Mouse (Mus musculus) liver, embryonic 12.5 days (tissue): ENCODE results near the gene Dennd2a. TPM values are rescaled to one million over a fixed set of nuclear protein-coding genes. Genes with fewer than 3 reads are reported as not detected.

Experiments used
- ATAC-seq: fragments of 200-750 bp; cut with Nextera tagmentation; 2 replicates; pipeline ENCODE4 v1.8.0; 2017; ENCODE audit warnings: moderate number of reproducible peaks, mild to moderate bottlenecking, moderate library complexity
- H3K27ac ChIP-seq: fragments of 300-500 bp; sonication (generic); 2 replicates; pipeline ENCODE4 v1.5.1; 2016; ENCODE audit warnings: mild to moderate bottlenecking
- H3K27me3 ChIP-seq: fragments of 300-500 bp; sonication (generic); replicated peaks from 2 replicates; pipeline ENCODE4 v1.6.1; 2016; ENCODE audit warnings: mild to moderate bottlenecking, moderate library complexity
- H3K36me3 ChIP-seq: fragments of 300-500 bp; sonication (generic); 2 replicates; pipeline ENCODE4 v1.6.1; 2016; ENCODE audit warnings: mild to moderate bottlenecking, moderate library complexity
- H3K4me1 ChIP-seq: fragments of 300-500 bp; sonication (generic); 2 replicates; pipeline ENCODE4 v1.6.1; 2016
- H3K4me2 ChIP-seq: fragments of 300-500 bp; sonication (generic); 2 replicates; pipeline ENCODE4 v1.6.1; 2016; ENCODE audit warnings: mild to moderate bottlenecking, moderate library complexity
- H3K4me3 ChIP-seq: fragments of 300-500 bp; sonication (generic); 2 replicates; pipeline ENCODE4 v1.5.1; 2016; ENCODE audit warnings: mild to moderate bottlenecking, moderate library complexity
- H3K9ac ChIP-seq: fragments of 300-500 bp; sonication (generic); 2 replicates; pipeline ENCODE4 v1.6.1; 2016; ENCODE audit warnings: mild to moderate bottlenecking, moderate library complexity
- H3K9me3 ChIP-seq: fragments of 300-500 bp; sonication (generic); replicated peaks from 2 replicates; pipeline ENCODE4 v1.6.1; 2016; ENCODE audit warnings: mild to moderate bottlenecking, moderate library complexity
- WGBS: fragments of 180-500 bp; shearing (Covaris S2); methylation state at CpG from one replicate; pipeline ENCODE4 v1.1.7; 2016; ENCODE audit not compliant: insufficient replicate concordance; 5-methylcytosine and 5-hydroxymethylcytosine counted together
- polyA plus RNA-seq: library from polyadenylated mRNA; unstranded; fragments of >200 nt; fragmentation: Nextera tagmentation; extraction: Ambion mirVana; gene quantifications from 2 replicates; pipeline ENCODE4 v1.2.1, GENCODE M21; 2016

Gene Dennd2a
- polyA plus RNA-seq, 1 experiment from 2014 or later: 5.0 TPM

DNA sequence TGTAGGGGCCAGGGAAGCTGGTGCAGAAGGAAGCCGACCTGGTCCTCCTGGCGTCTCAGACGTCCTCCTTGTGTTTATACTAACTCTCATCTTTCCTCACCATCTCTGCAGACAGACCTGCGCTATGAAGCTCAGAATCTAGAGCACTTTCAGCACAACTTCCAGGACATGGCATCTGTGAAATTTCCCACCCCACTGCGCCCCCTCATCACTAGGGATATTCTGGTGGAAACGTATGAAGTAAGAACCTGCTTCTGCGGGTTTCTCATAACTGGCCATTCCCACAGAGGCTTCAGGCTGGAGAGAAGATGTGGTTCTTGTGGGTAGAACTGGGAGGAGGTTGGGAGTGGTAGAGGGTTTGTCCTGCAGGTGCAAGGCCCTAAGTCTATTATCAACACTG lies 21.9 kb upstream of the Dennd2a start:
- Histone ChIP-seq H3K9ac (no peak overlapping the region), H3K4me2 (no peak overlapping the region), H3K9me3 (no peaks in the 10 kb centered on the region), H3K27ac (no peak overlapping the region), H3K4me3 (no peak overlapping the region), H3K27me3 (no peaks in the 10 kb centered on the region), H3K36me3 (peaks cover 43% of the 10 kb centered on the region), H3K4me1 (peaks cover 32% of the 10 kb centered on the region)
- ATAC-seq: no peak
- WGBS: 81% methylated on average over 7 of the region's 7 CpGs

DNA sequence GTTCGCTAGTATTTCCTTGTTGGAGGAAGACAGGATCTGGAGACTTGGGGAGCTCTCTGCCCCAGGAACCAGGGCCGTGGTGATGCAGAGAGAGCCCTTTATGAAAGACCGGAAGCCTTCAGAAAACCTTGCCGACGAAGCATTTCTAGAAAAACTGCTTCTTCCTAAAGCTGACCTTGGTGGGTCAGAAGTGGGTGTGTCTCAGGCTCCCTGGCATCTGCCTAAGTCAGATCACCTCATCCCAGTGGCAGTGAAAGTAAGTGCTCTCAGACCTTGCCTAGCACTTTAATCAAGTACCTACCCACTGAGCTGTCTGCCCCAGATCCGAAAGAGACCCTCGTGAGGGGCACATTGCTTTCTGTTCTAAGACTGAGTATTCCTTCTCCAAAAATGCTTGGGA lies 17.3 kb upstream of the Dennd2a start:
- peak overlapping the region; percentile 79; the same call in 1 of the 2 replicates for H3K9ac ChIP-seq
- H3K27ac ChIP-seq: peak overlapping the region; percentile 93; the same call in 1 of the 2 replicates
- no peak for ATAC-seq

DNA sequence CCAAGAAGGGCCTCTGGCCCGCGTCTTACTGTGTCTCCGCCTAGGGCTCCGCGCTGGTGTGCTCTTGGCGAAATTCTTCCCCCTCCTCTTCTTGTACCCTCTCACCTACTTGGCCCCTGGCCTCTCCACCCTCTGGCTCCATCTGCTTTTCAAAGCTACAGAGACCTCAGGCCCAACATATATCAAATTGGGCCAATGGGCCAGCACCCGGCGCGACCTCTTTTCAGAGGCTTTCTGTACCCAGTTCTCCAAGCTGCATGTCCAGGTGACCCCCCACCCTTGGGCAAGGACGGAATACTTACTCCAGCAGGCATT lies 16.8 kb upstream of the Dennd2a start:
- ATAC-seq: no peak; the same call in 1 of the 2 replicates
- H3K9ac ChIP-seq: peak overlapping the region; percentile 79
- H3K4me2 ChIP-seq: peak overlapping the region; percentile 93
- H3K4me1 ChIP-seq: peaks cover 22% of the 10 kb centered on the region
- H3K4me3 ChIP-seq: peak overlapping the region; percentile 82
- H3K36me3 ChIP-seq: peaks cover 18% of the 10 kb centered on the region
- WGBS: 37% methylated on average over 10 of the region's 10 CpGs
- H3K27ac ChIP-seq: peak overlapping the region; percentile 93
- H3K9me3 ChIP-seq: no peaks in the 10 kb centered on the region
- H3K27me3 ChIP-seq: 0 out of 2 replicates have a peak, but pooled peaks cover 4% of the 10 kb centered on the region

More for the DNA sequence above, 17.3 kb upstream of the Dennd2a start:
- H3K4me1 ChIP-seq: peaks cover 23% of the 10 kb centered on the region
- peak overlapping the region; percentile 93 for H3K4me2 ChIP-seq
- peaks cover 20% of the 10 kb centered on the region for H3K36me3 ChIP-seq
- 0 out of 2 replicates have a peak, but pooled peaks cover 4% of the 10 kb centered on the region for H3K27me3 ChIP-seq
- no peaks in the 10 kb centered on the region for H3K9me3 ChIP-seq
- H3K4me3 ChIP-seq: peak overlapping the region; percentile 82
- WGBS: 67% methylated on average over 7 of the region's 7 CpGs

GRCm38 (mm10) chr6:39573791-39574554 lies 16.3 kb upstream of the Dennd2a start, which contains the start of gene Adck2:
Gene Adck2 (plus strand): TSS chr6:39573873.
- H3K27ac ChIP-seq: peak within 1 kb of the TSS; percentile 93
- peaks cover 22% of the 10 kb centered on the region for H3K4me1 ChIP-seq
- peak; percentile 96 for ATAC-seq
- 0 out of 2 replicates have a peak, but pooled peaks cover 4% of the 10 kb centered on the region for H3K27me3 ChIP-seq
- H3K4me3 ChIP-seq: peak within 1 kb of the TSS; percentile 82
- H3K9ac ChIP-seq: peak within 1 kb of the TSS; percentile 79
- no peaks in the 10 kb centered on the region for H3K9me3 ChIP-seq
- peaks cover 13% of the 10 kb centered on the region for H3K36me3 ChIP-seq
- H3K4me2 ChIP-seq: peak within 1 kb of the TSS; percentile 93
- 2% methylated on average over 49 of the region's 49 CpGs for WGBS

DNA sequence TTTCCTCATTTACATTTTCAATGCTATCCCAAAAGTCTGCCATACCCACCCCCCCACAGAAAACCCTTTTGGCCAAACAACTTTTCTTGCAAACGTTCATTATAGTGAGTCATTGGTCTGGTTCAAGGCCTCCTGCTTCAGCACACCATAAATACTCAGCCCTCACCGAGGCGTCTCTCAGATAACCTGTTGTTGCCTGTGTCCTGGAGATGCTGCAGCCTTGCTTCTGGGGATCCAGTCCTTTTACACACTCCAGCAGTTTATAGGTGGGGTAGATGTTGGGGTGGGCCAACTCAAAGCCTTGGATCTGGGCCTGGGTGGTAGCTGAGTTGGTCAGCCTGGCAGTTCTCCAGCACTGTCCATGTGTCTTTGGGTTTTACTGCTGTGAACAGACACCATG lies 12.8 kb upstream of the Dennd2a start:
- H3K9me3 ChIP-seq: no peaks in the 10 kb centered on the region
- WGBS: 59% methylated on average over 3 of the region's 3 CpGs
- no peak overlapping the region for H3K9ac ChIP-seq
- 0 out of 2 replicates have a peak, but pooled peaks cover 12% of the 10 kb centered on the region for H3K27me3 ChIP-seq
- H3K4me2 ChIP-seq: no peak overlapping the region
- H3K27ac ChIP-seq: no peak overlapping the region
- H3K4me3 ChIP-seq: no peak overlapping the region
- H3K36me3 ChIP-seq: no peaks in the 10 kb centered on the region
- ATAC-seq: no peak
- peaks cover 22% of the 10 kb centered on the region for H3K4me1 ChIP-seq

DNA sequence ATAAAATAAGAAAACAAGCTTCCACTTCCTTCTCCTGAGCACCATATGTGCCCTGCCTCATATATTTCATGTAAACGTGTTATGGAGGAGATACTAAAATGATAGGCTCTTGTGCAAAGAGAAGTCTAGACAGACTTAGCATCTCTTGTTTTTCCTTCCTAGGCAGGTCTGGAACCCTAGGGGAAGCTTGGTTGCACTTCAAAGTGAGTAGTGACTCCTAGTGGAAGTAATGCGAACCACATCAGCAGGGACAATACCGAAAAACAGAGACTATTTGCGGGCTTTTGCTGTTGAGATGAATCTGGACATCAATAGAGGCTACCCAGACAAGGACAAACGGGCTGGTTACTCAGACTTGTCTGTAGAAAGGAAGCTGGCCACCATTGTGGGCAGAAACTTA lies 9.9 kb upstream of the Dennd2a start:
- 13% methylated on average over 5 of the region's 5 CpGs for WGBS
- Histone ChIP-seq H3K4me1 (peaks cover 7% of the 10 kb centered on the region; the same call in 1 of the 2 replicates), H3K27me3 (0 out of 2 replicates have a peak, but pooled peaks cover 12% of the 10 kb centered on the region), H3K9me3 (no peaks in the 10 kb centered on the region), H3K36me3 (no peaks in the 10 kb centered on the region), H3K9ac (no peak overlapping the region), H3K4me3 (no peak overlapping the region), H3K4me2 (no peak overlapping the region), H3K27ac (no peak overlapping the region)
- ATAC-seq: no peak

DNA sequence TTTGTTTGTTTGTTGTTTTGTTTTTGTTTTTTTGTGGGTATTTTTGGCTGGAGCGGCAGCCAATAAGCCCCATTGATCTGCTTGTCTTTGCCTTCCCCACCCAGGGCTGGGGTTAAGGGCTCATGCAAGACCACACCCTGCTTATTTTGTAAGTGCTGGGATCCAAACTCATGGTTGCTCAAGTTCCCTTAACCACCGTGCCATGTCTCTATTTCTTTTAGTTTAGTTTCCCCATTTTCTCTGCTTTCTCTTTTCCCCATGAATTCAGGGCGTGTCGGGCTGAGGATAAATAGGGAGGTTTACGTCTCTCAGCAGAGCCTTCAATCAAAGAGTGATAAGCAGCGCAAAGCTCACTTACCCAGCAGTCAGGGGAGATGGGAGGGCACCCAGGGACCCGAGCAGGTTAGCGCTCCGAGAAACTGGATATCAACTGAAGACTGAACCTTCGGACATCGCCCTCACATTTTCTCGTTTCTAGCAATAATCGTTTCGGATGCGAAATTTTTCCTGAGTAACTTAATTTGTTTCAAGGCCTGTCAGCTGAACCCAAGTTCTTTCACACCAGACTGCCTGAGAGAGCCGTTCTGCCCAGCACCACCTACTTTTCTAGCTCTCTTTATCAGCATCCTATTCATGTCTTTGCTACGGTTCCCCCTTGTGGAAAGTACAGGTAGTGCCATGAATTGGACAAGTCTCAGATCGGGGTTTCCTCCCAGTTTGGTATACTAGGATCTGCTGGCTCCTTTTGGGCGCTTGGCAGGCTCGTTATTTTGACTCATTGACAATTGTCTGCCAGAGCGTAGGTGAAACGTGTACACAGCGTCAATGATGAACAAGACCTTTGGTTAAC lies 4.7 kb upstream of the Dennd2a start:
- peaks cover 19% of the 10 kb centered on the region for H3K4me1 ChIP-seq
- H3K27ac ChIP-seq: no peak overlapping the region
- 11% methylated on average over 23 of the region's 23 CpGs for WGBS
- no peaks in the 10 kb centered on the region for H3K9me3 ChIP-seq
- peaks cover 20% of the 10 kb centered on the region for H3K27me3 ChIP-seq
- no peak overlapping the region for H3K9ac ChIP-seq
- ATAC-seq: peak; percentile 77
- peak overlapping the region; percentile 63 for H3K4me2 ChIP-seq
- no peaks in the 10 kb centered on the region for H3K36me3 ChIP-seq
- peak overlapping the region; percentile 30 for H3K4me3 ChIP-seq

GRCm38 (mm10) chr6:39559276-39559939 lies 1.7 kb upstream of the Dennd2a start:
- Histone ChIP-seq H3K27me3 (peaks cover 49% of the 10 kb centered on the region), H3K36me3 (no peaks in the 10 kb centered on the region), H3K4me1 (peaks cover 29% of the 10 kb centered on the region), H3K9ac (no peak overlapping the region), H3K4me3 (no peak overlapping the region), H3K4me2 (no peak overlapping the region), H3K9me3 (no peaks in the 10 kb centered on the region), H3K27ac (no peak overlapping the region)
- ATAC-seq: no peak
- WGBS: 58% methylated on average over 6 of the region's 6 CpGs

- Histone ChIP-seq H3K36me3 (no peaks in the 10 kb centered on the region), H3K4me1 (peaks cover 20% of the 10 kb centered on the region), H3K27ac (peak overlapping the region; percentile 38; the same call in 1 of the 2 replicates), H3K9me3 (no peaks in the 10 kb centered on the region), H3K4me2 (peak overlapping the region; percentile 64), H3K27me3 (peaks cover 58% of the 10 kb centered on the region), H3K9ac (peak overlapping the region; percentile 59), H3K4me3 (peak overlapping the region; percentile 61)
- 0 out of 2 replicates have a peak, but pooled peaks have one; percentile 27 for ATAC-seq
- whole genome bisulfite sequencing: 2% methylated on average over 48 of the region's 54 CpGs
Measured at GRCm38 (mm10) chr6:39556900-39557659, 587 bp downstream of the Dennd2a start.

GRCm38 (mm10) chr6:39555648-39555945 lies 2.1 kb downstream of the Dennd2a start:
- H3K27me3 ChIP-seq: peaks cover 58% of the 10 kb centered on the region
- no peak overlapping the region for H3K27ac ChIP-seq
- H3K36me3 ChIP-seq: no peaks in the 10 kb centered on the region
- no peaks in the 10 kb centered on the region for H3K9me3 ChIP-seq
- H3K9ac ChIP-seq: no peak overlapping the region
- peaks cover 19% of the 10 kb centered on the region; the same call in 1 of the 2 replicates for H3K4me1 ChIP-seq
- H3K4me2 ChIP-seq: no peak overlapping the region
- ATAC-seq: no peak
- no peak overlapping the region for H3K4me3 ChIP-seq
- 65% methylated on average over 2 of the region's 2 CpGs for WGBS
